Mouse (Mus musculus): ENCODE data around the gene Fignl1.

Fignl1 gene

GRCm38 (mm10) chr11:11832755-11833084 is 24.0 kb upstream of the Fignl1 start:
- DNase-seq (ENCODE audit: low read depth in 1 of 2, low spot score in 2 of 2): no peak

GRCm38 (mm10) chr11:11831940-11832754 is 23.4 kb upstream of the Fignl1 start:
- no peak for DNase-seq (ENCODE audit: low read depth in 1 of 2, low spot score in 2 of 2)

GRCm38 (mm10) chr11:11831526-11831925 is 22.8 kb upstream of the Fignl1 start:
- DNase-seq (ENCODE audit: low read depth in 1 of 2, low spot score in 2 of 2): no peak

- DNase-seq (ENCODE audit: low read depth in 1 of 2, low spot score in 2 of 2): no peak
Observed at GRCm38 (mm10) chr11:11830884-11831495, 22.2 kb upstream of the Fignl1 start.

GRCm38 (mm10) chr11:11829161-11830000 is 20.6 kb upstream of the Fignl1 start:
- DNase-seq (ENCODE audit: low read depth in 1 of 2, low spot score in 2 of 2): no peak

GRCm38 (mm10) chr11:11828761-11829160 is 20.0 kb upstream of the Fignl1 start:
- DNase-seq (ENCODE audit: low read depth in 1 of 2, low spot score in 2 of 2): no peak

- no peak for DNase-seq (ENCODE audit: low read depth in 1 of 2, low spot score in 2 of 2)
Observed at GRCm38 (mm10) chr11:11828251-11828650, 19.5 kb upstream of the Fignl1 start.

- DNase-seq (ENCODE audit: low read depth in 1 of 2, low spot score in 2 of 2): no peak
Observed at GRCm38 (mm10) chr11:11826475-11826874, 17.7 kb upstream of the Fignl1 start.

GRCm38 (mm10) chr11:11825670-11826069 is 16.9 kb upstream of the Fignl1 start:
- no peak for DNase-seq (ENCODE audit: low read depth in 1 of 2, low spot score in 2 of 2)

GRCm38 (mm10) chr11:11824970-11825635 is 16.3 kb upstream of the Fignl1 start:
- no peak for DNase-seq (ENCODE audit: low read depth in 1 of 2, low spot score in 2 of 2)

GRCm38 (mm10) chr11:11823980-11824911 is 15.5 kb upstream of the Fignl1 start:
- DNase-seq (ENCODE audit: low read depth in 1 of 2, low spot score in 2 of 2): no peak

GRCm38 (mm10) chr11:11822181-11823095 is 13.7 kb upstream of the Fignl1 start:
- no peak for DNase-seq (ENCODE audit: low read depth in 1 of 2, low spot score in 2 of 2)

GRCm38 (mm10) chr11:11821387-11821975 is 12.7 kb upstream of the Fignl1 start:
- no peak for DNase-seq (ENCODE audit: low read depth in 1 of 2, low spot score in 2 of 2)

GRCm38 (mm10) chr11:11820737-11821136 is 12.0 kb upstream of the Fignl1 start:
- DNase-seq (ENCODE audit: low read depth in 1 of 2, low spot score in 2 of 2): no peak

- peak in 1 of 2 experiments; percentile 18 for DNase-seq (ENCODE audit: low read depth in 1 of 2, low spot score in 2 of 2)
Observed at GRCm38 (mm10) chr11:11820251-11820650, 11.5 kb upstream of the Fignl1 start.

GRCm38 (mm10) chr11:11819206-11819605 is 10.4 kb upstream of the Fignl1 start:
- DNase-seq (ENCODE audit: low read depth in 1 of 2, low spot score in 2 of 2): peak in 1 of 2 experiments; percentile 33

- no peak for DNase-seq (ENCODE audit: low read depth in 1 of 2, low spot score in 2 of 2)
Observed at GRCm38 (mm10) chr11:11818797-11819196, 10.0 kb upstream of the Fignl1 start.

- DNase-seq (ENCODE audit: low read depth in 1 of 2, low spot score in 2 of 2): no peak
Observed at GRCm38 (mm10) chr11:11815737-11816136, 7.0 kb upstream of the Fignl1 start.
